Mouse (Mus musculus) erythroblast, embryonic 14.5 days (primary cell): ENCODE measurements around the gene Gsdma3. TPM values are rescaled to one million over a fixed set of nuclear protein-coding genes. Genes with fewer than 3 reads are reported as not detected.
"Not testable (repeated sequence)": the region's sequence is repeated elsewhere in the genome, so short reads cannot be mapped to it uniquely, and the experiment has no call there.

Experiments used
- H3K27me3 ChIP-seq: 2 replicates; pipeline ENCODE4 v1.6.1; 2012; ENCODE audit warnings: inconsistent platforms; ENCODE audit not compliant: control insufficient read depth
- H3K36me3 ChIP-seq: 2 replicates; pipeline ENCODE4 v1.6.1; 2012; ENCODE audit warnings: mild to moderate bottlenecking, inconsistent platforms; ENCODE audit not compliant: control insufficient read depth
- H3K4me1 ChIP-seq: 2 replicates; pipeline ENCODE4 v1.6.1; 2012; ENCODE audit warnings: inconsistent platforms; ENCODE audit not compliant: control insufficient read depth
- H3K4me3 ChIP-seq: replicated peaks from 2 replicates; pipeline ENCODE3; 2012; ENCODE audit warnings: moderate library complexity, mild to moderate bottlenecking, inconsistent platforms
- H3K9me3 ChIP-seq: 2 replicates; pipeline ENCODE4 v1.6.1; 2012; ENCODE audit warnings: low read length, inconsistent platforms, mixed read lengths; ENCODE audit not compliant: control insufficient read depth
- GATA1 ChIP-seq: IDR thresholded peaks from 2 replicates; pipeline ENCODE4 v1.6.1; 2012; ENCODE audit warnings: low read length, inconsistent platforms, mixed read lengths
- TAL1 ChIP-seq: IDR thresholded peaks from 3 replicates; pipeline ENCODE4 v1.6.1; 2012; ENCODE audit warnings: low read length, inconsistent platforms, mixed read lengths
- polyA plus RNA-seq: library from polyadenylated mRNA; stranded (reverse); fragments of >175 nt; gene quantifications from 2 replicates; pipeline ENCODE4 v1.2.3, GENCODE M21; 2012

Gsdma3 gene
- polyA plus RNA-seq, 1 experiment, result not detected

- TF ChIP-seq GATA1 (no peak), TAL1 (no peak)
- no peaks in the 10 kb centered on the region for H3K36me3 ChIP-seq
- peaks cover 3% of the 10 kb centered on the region for H3K27me3 ChIP-seq
- H3K4me1 ChIP-seq, result peaks cover 25% of the 10 kb centered on the region
- no peaks in the 10 kb centered on the region for H3K9me3 ChIP-seq
- no peak overlapping the region for H3K4me3 ChIP-seq
Observed at GRCm38 (mm10) chr11:98675829-98676363, 49.7 kb downstream of the Gsdma3 start.

- Histone ChIP-seq H3K4me1 (peaks cover 34% of the 10 kb centered on the region), H3K27me3 (no peaks in the 10 kb centered on the region; the same call in none of the 2 replicates), H3K36me3 (peaks cover 8% of the 10 kb centered on the region), H3K9me3 (no peaks in the 10 kb centered on the region), H3K4me3 (no peak overlapping the region)
- TF ChIP-seq TAL1 (no peak), GATA1 (no peak)
Observed at GRCm38 (mm10) chr11:98680023-98680422, 53.9 kb downstream of the Gsdma3 start.

DNA sequence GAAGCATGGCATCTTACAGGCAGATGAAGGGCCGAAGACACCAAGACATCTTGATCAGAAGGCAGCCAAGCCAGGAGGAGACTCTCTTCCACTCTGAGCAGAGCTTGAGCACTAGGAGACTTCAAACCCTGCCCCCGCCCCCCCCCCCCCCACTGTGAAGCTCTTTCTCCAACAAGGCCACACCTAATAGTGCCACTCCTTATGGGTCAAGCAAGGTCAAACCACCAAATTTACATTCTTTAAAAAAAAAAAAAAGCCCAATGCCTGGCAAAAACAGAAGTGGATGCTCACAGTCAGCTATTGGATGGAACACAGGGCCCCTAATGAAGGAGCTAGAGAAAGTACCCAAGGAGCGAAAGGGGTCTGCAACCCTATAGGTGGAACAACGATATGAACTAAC, 54.4 kb downstream of the Gsdma3 start:
- not testable (repeated sequence) for H3K27me3 ChIP-seq, H3K9me3 ChIP-seq, H3K4me3 ChIP-seq
- peaks cover 14% of the 10 kb centered on the region for H3K36me3 ChIP-seq
- H3K4me1 ChIP-seq, result peaks cover 38% of the 10 kb centered on the region

DNA sequence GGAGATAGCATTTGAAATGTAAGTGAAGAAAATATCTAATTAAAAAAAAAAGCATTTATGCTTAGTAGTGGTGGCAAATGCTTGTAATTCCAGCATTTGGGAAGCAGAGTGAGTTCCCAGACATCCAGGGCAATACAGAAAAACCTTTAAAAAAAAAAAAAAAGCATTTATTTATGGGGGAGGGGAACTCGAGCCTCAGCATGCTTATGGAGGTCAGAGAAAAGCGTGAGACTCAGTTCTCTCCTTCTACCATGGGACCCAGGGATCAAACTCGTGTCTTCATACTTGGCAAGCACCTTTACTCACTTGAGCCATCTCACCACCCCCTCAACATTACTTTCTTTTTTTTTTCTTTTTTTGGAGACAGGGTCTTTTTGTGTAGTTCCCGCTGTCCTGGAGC, 55.0 kb downstream of the Gsdma3 start:
- Histone ChIP-seq H3K4me1 (peaks cover 41% of the 10 kb centered on the region), H3K36me3 (peaks cover 20% of the 10 kb centered on the region), H3K4me3 (no peak overlapping the region), H3K27me3 (no peaks in the 10 kb centered on the region; the same call in 1 of the 2 replicates), H3K9me3 (no peaks in the 10 kb centered on the region)
- TF ChIP-seq TAL1 (no peak), GATA1 (no peak)

GRCm38 (mm10) chr11:98681786-98682745, 55.9 kb downstream of the Gsdma3 start, which contains the start of gene Psmd3:
TSS of gene Psmd3 (plus strand) at chr11:98682554.
- Histone ChIP-seq H3K36me3 (peaks cover 29% of the 10 kb centered on the region), H3K4me1 (peaks cover 41% of the 10 kb centered on the region)

DNA sequence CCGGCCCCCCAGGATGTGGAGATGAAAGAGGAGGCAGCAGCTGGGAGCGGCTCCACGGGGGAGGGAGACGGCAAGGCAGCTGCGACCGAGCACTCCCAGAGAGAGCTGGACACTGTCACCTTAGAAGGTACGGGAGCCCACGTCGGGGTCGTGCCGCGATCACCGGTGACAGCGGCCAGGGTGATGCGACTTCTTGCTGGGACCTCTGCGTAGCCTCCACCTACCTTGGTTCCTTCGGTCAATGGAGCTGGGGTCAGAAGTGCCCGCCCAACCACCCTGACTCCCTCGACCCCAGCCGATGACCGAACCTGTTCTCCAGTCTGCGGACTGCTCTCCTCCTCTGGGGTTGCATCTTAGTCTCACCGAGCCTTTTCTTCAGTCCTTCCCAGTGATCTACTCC, 56.7 kb downstream of the Gsdma3 start:
- Histone ChIP-seq H3K9me3 (no peaks in the 10 kb centered on the region), H3K4me1 (peaks cover 41% of the 10 kb centered on the region), H3K36me3 (peaks cover 36% of the 10 kb centered on the region), H3K4me3 (peak overlapping the region; percentile 100), H3K27me3 (no peaks in the 10 kb centered on the region; the same call in 1 of the 2 replicates)
- no peak for TF ChIP-seq GATA1
- no peak for TF ChIP-seq TAL1

More at GRCm38 (mm10) chr11:98681786-98682745, 55.9 kb downstream of the Gsdma3 start, which contains the start of gene Psmd3:
- no peaks in the 10 kb centered on the region for H3K9me3 ChIP-seq
- peak within 1 kb of the TSS; percentile 100 for H3K4me3 ChIP-seq
- H3K27me3 ChIP-seq, result no peaks in the 10 kb centered on the region; the same call in 1 of the 2 replicates
- no peak for TF ChIP-seq TAL1
- TF ChIP-seq GATA1, result no peak

- Histone ChIP-seq H3K9me3 (no peaks in the 10 kb centered on the region), H3K4me1 (peaks cover 39% of the 10 kb centered on the region), H3K4me3 (no peak overlapping the region), H3K27me3 (no peaks in the 10 kb centered on the region), H3K36me3 (peaks cover 60% of the 10 kb centered on the region)
- no peak for TF ChIP-seq GATA1
- TF ChIP-seq TAL1, result no peak
Observed at GRCm38 (mm10) chr11:98685642-98686041, 59.5 kb downstream of the Gsdma3 start.

DNA sequence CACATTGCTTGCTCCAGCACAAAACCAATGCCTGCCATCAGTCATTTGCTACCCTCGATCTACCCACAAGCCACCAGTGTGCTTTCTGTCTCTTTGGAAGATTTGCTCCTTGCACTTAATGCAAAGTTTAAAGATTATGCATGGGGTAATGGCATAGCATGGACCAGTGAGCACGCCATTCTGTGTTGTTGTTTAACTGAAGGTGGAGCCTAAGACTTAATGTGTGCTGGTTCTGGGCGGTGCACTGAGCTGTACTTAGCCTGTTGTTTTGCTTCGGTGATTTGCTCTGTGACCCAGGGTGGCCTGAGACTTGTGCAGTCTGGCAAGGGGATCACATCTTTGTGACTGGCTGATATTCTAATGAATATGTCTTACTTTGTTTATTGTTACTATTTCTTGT, 60.8 kb downstream of the Gsdma3 start:
- Histone ChIP-seq H3K27me3 (no peaks in the 10 kb centered on the region), H3K9me3 (no peaks in the 10 kb centered on the region), H3K36me3 (peaks cover 74% of the 10 kb centered on the region), H3K4me3 (no peak overlapping the region), H3K4me1 (peaks cover 31% of the 10 kb centered on the region)
- TF ChIP-seq GATA1 (no peak), TAL1 (no peak)

Other genes starting within 250 kb of the Gsdma3 start
- not detected in 2 replicates for gene Tcap, start 242.5 kb upstream of the Gsdma3 start, polyA plus RNA-seq
- not detected in 2 replicates for gene Pnmt, start 239.9 kb upstream of the Gsdma3 start, polyA plus RNA-seq
- 0.91 and 1.1 TPM in 2 replicates for gene Pgap3, start 225.9 kb upstream of the Gsdma3 start, polyA plus RNA-seq
- 0.01 TPM in 1 of 2 replicates, not detected in the other for gene Erbb2, start 213.9 kb upstream of the Gsdma3 start, polyA plus RNA-seq
- 3.1 and 4.4 TPM in 2 replicates for gene Mien1, start 187.4 kb upstream of the Gsdma3 start, polyA plus RNA-seq
- 0.11 and 0.13 TPM in 2 replicates for gene Grb7, start 180.0 kb upstream of the Gsdma3 start, polyA plus RNA-seq
- not detected in 2 replicates for gene Ikzf3, start 80.3 kb upstream of the Gsdma3 start, polyA plus RNA-seq
- gene Zpbp2, start 75.3 kb upstream of the Gsdma3 start, polyA plus RNA-seq, result 0.08 and 0.09 TPM in 2 replicates
- 13.5 and 13.6 TPM in 2 replicates for gene Ormdl3, start 39.0 kb upstream of the Gsdma3 start, polyA plus RNA-seq
- not detected in 2 replicates for gene Lrrc3c, start 28.1 kb upstream of the Gsdma3 start, polyA plus RNA-seq
- not detected in 2 replicates for gene Gm12355, start 699 bp upstream of the Gsdma3 start, polyA plus RNA-seq
- not detected in 2 replicates for gene Gsdma2, start 20.4 kb downstream of the Gsdma3 start, polyA plus RNA-seq
- gene Gsdma, start 38.0 kb downstream of the Gsdma3 start, polyA plus RNA-seq, result 0.03 TPM in 1 of 2 replicates, not detected in the other
- gene Psmd3, start 56.2 kb downstream of the Gsdma3 start, polyA plus RNA-seq, result 15.0 and 17.0 TPM in 2 replicates
- gene Csf3, start 74.9 kb downstream of the Gsdma3 start, polyA plus RNA-seq, result not detected in 2 replicates
- 13.2 and 14.4 TPM in 2 replicates for gene Med24, start 103.1 kb downstream of the Gsdma3 start, polyA plus RNA-seq
- 3.2 TPM in 2 replicates for gene Thra, start 114.3 kb downstream of the Gsdma3 start, polyA plus RNA-seq
- gene Nr1d1, start 149.0 kb downstream of the Gsdma3 start, polyA plus RNA-seq, result 0.22 and 0.29 TPM in 2 replicates
- gene Msl1, start 169.2 kb downstream of the Gsdma3 start, polyA plus RNA-seq, result 2.7 TPM in 2 replicates
- 2.6 and 3.3 TPM in 2 replicates for gene Casc3, start 178.5 kb downstream of the Gsdma3 start, polyA plus RNA-seq
- gene Rapgefl1, start 210.4 kb downstream of the Gsdma3 start, polyA plus RNA-seq, result not detected in 2 replicates
- 0.81 TPM in 2 replicates for gene Wipf2, start 237.3 kb downstream of the Gsdma3 start, polyA plus RNA-seq